Mouse (Mus musculus) R1 (cell line): ENCODE results near the gene AC109138.7.

ENCODE experiments used
- DNase-seq: peaks from one replicate; pipeline ENCODE4 v3.0.0-alpha.2; 2018; ENCODE audit warnings: low read depth, low spot score

The AC109138.7 gene

GRCm38 (mm10) chr19:4192251-4192985 is 21.7 kb upstream of the AC109138.7 start:
- DNase-seq = peak; percentile 52

DNA sequence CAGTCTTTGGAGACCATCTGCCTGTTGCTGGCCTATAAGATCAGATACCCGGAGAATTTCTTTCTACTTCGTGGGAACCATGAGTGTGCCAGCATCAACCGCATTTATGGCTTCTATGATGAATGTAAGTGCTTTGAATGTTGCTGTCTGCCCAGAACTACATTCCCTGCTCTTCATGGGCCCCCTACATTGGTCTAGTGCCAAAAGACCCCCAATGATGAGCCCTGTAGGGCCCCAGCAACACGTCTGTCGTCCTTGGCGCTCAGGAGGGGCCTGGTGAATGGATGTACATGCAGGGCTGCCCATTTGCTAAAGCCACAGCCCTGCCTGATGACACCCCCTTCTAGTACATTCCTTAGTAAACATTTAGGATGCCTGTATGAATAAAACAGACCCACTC is 21.0 kb upstream of the AC109138.7 start:
- no peak for DNase-seq

DNA sequence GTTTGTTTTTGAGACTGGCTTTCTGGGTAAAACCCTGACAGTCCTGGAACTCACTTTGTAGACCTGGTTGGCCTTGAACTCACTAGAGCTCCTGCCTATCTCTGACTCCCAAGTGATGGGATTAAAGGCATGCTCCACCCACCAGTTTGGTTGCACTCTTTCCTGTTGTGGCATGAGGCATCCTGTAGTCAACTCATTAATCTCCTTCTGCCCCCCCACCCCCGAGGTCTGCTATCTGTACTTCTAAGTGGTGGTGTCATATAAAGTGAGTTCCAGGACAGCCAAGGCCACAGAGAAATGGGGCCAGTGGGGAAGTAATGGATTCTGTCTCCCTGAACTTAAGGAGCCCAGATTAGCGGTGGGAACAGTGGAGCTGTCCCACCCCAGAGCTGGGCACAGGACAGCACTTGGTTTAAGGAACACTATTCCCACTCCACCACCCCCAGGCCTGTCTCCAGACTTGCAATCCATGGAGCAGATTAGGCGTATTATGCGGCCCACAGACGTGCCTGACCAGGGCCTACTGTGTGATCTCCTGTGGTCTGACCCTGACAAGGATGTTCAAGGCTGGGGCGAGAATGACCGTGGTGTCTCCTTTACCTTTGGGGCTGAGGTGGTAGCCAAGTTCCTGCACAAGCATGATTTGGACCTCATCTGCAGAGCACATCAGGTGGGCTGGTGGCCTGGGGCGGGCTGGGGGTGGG is 20.0 kb upstream of the AC109138.7 start:
- DNase-seq = no peak

- no peak for DNase-seq
Observed at GRCm38 (mm10) chr19:4194776-4195650, 19.1 kb upstream of the AC109138.7 start.

- DNase-seq = no peak
Observed at GRCm38 (mm10) chr19:4196048-4196447, 18.1 kb upstream of the AC109138.7 start.

GRCm38 (mm10) chr19:4196548-4196947 is 17.6 kb upstream of the AC109138.7 start:
- DNase-seq = no peak

GRCm38 (mm10) chr19:4197180-4197579 is 17.0 kb upstream of the AC109138.7 start:
- DNase-seq = no peak

GRCm38 (mm10) chr19:4201291-4201909 is 12.8 kb upstream of the AC109138.7 start, which contains the start of gene Rad9a:
Gene Rad9a, minus strand, starts transcription at chr19:4201662.
- DNase-seq = peak; percentile 99

DNA sequence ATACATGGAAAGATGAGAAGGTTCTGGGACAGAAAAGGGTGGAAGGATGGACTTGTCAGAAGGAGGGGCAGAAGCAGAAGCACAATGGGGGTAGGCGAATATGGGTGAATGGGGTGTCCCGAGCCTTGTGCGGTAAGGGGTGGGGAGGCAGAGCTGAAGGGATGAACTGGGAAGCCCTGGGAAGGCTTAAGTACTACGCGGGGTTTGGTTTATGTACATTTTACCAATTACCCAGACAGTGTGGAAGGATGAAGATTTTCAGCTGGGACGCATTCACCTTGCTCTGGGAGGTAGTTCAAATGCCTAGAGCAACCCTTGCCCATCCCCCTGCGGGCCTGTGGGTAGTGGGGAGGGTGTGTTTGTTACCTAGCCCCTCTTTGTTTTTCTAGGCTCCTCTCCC is 12.0 kb upstream of the AC109138.7 start:
- DNase-seq = no peak

DNA sequence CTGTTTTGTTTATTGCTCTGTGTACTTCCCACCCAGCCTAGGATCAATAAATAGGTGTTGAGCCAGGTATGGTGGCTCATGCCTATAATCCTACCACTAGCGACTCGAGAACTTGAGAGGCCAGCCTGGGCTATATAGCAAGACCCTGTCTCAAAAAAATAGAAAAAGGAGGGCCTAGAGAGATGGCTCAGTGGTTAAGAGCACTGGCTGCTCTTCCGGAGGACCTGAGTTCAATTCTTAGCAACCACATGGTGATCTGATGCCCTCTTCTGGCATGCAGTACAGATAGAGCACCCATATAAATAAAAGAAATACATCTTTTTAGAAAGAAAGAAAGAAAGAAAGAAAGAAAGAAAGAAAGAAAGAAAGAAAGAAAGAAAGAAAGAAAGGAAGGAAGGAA is 11.0 kb upstream of the AC109138.7 start:
- no peak for DNase-seq

DNA sequence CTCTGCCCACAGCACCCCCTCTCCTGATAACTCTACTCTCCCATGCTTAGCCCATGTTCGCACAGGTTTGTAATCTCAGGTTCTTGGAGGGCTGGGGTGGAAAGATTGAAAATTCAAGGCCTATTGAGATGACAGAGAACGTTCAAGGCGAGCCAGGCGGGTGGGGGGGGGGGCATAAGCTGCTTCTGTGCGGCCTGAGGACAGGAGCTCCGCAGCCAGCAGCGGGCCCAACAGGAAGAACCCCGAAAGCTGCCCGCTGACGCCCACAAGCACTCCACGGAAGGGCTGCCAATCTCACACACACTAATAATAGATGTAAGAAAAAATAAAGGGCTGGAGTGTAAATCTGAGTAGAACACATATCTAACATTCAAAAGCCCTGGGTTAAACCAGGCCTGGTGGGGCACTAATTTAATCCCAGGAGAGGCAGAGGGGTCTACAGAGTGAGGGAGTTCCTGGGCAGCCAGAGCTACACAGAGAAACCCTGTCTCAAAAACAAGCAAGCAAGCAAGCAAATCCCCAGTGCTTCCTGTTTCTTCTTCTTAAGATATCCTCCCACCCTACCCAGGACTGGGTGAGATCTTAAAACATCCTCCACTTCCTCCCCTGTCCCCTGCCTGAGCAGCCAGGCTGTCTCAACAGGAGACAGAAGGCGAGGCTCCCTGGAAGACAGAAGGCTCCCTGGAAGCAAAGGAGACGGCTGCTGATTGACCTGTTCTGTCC is 10.4 kb upstream of the AC109138.7 start:
- no peak for DNase-seq

GRCm38 (mm10) chr19:4204889-4205288 is 9.3 kb upstream of the AC109138.7 start:
- no peak for DNase-seq

GRCm38 (mm10) chr19:4206971-4207370 is 7.2 kb upstream of the AC109138.7 start:
- peak; percentile 72 for DNase-seq

GRCm38 (mm10) chr19:4208563-4208962 is 5.6 kb upstream of the AC109138.7 start:
- no peak for DNase-seq

DNA sequence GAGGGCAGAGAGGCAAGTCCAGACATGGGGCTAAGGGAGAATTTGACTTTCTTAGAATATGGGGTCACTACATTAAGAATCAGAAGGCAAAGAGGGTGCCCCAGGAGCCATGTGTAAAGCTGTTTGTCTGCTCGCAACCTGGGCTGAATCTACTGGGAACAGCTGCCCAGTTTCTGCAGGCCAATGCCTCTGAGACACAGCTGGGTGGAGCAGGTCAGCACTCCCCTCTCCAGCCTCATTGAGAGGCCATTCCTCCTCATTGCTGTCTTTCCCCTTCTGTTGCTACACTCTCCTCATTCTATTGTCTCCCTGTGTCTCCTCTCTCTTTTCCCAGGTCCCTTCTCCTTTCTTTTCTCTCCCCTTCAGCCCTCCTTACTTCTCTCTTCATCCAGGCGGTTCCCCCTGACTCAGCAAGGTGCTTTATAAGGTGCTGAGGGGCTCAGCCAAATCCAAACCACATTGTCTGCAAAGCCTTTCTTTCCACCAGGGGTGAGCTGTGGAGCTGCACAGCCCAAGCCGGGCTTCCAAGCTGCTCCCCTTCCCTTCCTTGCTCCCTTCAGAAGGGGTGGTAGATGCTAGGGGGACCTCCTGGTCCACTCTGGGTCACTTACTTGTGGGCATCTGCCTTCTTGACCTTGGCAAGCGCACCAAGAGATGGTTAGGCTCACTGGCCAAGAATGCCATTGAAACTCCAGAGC is 2.1 kb upstream of the AC109138.7 start:
- no peak for DNase-seq

GRCm38 (mm10) chr19:4213524-4213974 is 608 bp upstream of the AC109138.7 start:
- DNase-seq = no peak

DNA sequence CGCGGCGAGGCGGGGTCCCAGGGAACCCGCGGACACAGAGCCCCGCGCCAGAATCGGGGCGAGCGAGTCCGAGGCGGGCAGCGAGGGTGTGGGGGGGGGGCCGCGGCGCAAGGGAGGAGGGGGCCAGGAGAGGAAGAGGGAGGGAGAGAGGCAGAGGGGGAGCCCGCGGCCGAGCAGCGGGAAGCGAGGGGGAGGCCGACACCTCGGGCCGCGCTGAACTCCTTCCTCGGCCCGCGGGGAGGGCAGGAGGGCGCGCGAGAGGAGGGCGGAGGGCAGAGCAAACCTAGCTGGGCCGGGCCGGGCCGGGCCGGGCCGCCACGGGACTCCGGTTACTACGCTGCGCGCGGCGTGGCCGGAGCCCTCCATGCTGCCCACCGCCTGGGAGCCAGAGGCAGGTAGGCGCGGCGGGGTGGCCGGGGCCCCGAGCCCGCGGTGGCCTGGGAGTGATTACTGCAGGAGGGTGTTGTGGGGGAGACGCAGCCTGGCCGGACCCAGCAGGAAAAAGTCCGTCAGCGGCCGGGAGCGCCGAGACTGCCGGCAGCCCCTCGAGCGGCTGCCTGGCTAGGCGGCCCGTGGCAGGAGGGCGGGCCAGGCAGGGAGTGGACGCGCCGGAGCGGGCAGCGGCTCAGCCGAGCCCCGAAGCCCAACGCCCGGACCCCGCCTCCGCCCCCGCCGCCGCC is 754 bp downstream of the AC109138.7 start:
- no peak for DNase-seq

DNA sequence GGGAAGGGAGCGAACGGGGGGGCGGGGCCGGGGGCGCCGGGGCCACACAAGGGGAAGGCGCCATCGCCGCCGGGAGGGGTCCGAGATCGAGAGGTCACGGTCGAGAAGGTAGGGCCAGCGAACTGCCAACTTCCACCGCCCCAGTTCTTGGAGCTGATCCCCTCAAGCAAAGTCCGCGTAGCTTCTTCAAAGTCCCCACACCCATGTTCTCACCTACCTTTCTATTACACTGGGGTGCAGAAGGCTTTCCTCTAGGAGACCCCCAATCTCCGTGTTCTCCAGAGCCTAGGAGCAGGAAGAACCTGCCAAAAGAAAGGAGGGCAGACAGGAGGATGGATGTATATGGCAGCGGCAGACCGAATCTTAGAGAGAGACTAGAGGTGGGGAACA is 1.3 kb downstream of the AC109138.7 start:
- no peak for DNase-seq

- no peak for DNase-seq
Observed at GRCm38 (mm10) chr19:4216041-4216685, 2.0 kb downstream of the AC109138.7 start.
